Mouse (Mus musculus) G1E-ER4 (cell line): ENCODE results near the gene 4930590J08Rik. TPM values are rescaled to one million over a fixed set of nuclear protein-coding genes. Genes with fewer than 3 reads are reported as not detected.

ENCODE experiments used
- GATA1 ChIP-seq: IDR thresholded peaks from one replicate; pipeline ENCODE4 v1.8.0; 2012; ENCODE audit warnings: low read length, inconsistent platforms
- polyA plus RNA-seq: library from polyadenylated mRNA; stranded (reverse); fragments of >175 nt; gene quantifications from 2 replicates; pipeline ENCODE4 v1.2.3, GENCODE M21; 2012

Gene 4930590J08Rik
- polyA plus RNA-seq, 1 experiment: not detected

DNA sequence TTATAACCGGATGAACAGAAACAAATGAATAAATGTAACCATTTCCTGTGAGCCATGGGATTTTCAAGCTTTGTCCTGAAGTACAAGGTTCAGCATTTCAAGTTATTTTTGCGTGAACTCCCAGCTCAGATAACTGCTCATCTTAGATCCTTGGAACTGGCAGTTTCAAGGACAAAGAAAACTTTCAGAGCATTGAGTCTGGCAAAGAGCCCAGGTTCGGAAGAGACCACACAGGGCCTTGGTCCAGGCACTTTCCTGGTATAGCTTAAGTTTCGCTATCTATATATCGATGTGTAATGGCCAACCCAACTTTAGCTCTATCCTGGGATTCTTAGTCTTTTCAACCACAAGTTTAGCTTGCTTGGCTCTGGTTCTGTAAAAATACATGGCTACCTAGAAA, 28.6 kb downstream of the 4930590J08Rik start:
- TF ChIP-seq GATA1: no peak

DNA sequence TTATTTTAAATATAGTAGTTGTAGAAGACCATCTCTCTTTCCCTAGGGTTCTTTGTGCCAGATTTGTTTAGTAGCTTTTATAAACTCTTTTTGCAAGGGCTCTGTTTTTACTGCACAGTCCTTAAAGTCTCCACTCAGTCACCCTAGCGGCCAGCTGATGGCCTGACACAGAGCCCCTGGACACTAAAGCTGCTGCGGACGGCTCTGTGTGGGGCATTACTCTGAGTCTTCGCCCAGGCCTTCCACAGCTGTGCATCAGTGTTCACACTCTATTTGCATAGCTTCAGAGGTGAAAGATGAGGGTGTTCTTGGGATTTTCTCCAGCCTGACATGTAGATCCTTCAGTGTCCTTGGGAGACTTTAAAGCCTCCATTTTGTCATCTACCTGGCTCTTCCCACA, 35.9 kb downstream of the 4930590J08Rik start:
- no peak for TF ChIP-seq GATA1

GRCm38 (mm10) chr6:91948426-91948825, 45.8 kb downstream of the 4930590J08Rik start:
- TF ChIP-seq GATA1: no peak

DNA sequence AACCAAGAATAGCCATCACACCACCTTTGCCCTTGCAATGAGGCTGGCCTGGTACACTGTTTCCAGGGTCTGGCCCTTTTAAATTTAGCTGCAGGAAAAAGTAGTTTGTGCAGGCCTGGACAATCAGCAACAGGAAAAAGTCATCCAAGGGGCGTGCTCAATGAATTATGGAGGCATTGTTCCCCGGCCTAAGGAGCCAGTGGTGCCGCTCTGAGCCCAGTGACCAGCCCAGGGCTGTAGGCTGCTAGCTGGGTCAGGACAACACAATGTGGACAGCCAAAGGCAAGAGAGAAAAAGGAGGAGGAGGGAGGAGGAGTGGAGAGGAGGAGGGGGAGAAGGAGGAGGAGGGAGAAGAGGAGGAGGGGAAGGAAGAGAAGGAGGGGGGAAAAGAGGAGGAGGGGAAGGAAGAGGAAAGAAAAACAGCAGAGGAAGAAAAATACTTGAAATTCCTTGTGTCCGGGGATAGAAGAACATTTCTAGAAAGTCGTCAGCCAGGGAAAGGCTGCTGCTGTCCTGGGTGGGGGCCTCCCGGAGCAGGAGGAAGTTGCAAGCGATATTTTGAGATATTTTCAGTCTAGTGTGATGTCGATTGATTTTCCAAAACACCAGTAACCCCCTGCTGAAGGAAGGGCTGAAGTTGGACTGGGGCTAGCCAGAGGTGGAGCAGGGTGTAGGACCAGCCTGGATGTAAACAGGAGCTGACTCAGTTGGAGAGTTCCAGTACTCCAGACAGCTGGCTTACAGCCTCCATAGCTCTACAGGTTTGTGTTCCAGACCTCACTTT, 57.6 kb downstream of the 4930590J08Rik start:
- TF ChIP-seq GATA1: no peak

DNA sequence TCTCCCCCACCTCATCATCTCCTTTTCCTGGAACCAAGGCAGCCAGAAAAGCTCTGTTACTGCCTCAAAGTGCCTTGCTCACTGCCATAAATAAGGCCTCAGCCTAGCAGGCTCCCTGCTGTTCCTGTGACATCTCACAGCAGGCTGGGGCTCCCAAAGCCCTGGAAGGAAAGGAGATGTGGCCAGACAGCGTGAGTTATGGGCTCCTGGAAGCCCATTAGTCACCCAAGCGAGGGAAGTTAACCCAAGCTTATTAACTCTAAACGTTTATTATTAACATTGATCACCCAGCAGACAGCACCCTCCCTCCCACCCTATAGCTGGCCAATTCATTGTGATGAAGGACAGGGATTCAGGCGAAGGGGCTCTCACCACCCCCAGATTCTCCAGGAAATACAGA, 60.8 kb downstream of the 4930590J08Rik start:
- no peak for TF ChIP-seq GATA1

DNA sequence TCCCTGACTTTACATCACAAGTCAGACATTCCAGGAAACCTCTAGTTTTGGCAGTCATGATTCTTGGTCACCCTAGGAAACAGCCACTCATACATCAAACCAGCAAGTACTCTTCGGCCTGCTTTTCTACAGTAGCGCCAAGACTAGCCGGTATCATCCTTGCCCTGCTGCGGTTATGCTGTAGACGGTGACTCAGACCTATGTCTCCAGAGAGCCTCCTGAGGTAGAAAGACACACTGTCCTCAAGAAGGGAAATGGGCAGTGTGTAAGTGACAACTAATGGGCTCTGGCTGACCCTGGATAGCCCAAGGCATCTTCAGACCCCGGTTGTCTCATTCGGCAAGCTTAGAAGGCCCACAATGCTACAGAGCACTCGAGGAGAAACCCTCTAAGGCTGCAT, 62.5 kb downstream of the 4930590J08Rik start:
- TF ChIP-seq GATA1: no peak

- TF ChIP-seq GATA1: no peak
These were observed 63.4 kb downstream of the 4930590J08Rik start for GRCm38 (mm10) chr6:91966006-91966405.

DNA sequence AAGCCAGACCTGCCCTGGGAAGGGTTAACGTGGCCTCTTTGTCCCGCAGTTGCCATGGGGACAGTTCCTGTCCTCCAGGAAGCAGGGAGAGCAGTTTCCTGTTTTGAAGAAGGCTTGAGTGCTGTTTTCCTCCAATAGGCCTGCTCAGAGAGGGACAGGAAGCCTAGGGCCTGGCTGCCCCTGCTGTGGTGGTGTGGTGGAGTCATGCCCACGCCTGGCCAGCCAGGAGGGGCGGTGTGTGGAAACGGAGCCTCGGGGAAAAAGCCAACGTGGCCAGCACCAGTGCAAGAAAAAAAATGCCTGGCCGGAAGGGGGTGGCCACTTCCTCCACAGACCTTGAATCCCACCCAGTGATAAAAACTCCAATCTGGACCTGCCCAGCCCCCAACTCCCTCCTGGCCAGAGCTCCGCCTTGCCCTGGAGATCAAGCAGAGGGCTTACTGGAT, 69.6 kb downstream of the 4930590J08Rik start:
- TF ChIP-seq GATA1: no peak

- TF ChIP-seq GATA1: no peak
These were observed 71.4 kb downstream of the 4930590J08Rik start for GRCm38 (mm10) chr6:91973972-91974371.

DNA sequence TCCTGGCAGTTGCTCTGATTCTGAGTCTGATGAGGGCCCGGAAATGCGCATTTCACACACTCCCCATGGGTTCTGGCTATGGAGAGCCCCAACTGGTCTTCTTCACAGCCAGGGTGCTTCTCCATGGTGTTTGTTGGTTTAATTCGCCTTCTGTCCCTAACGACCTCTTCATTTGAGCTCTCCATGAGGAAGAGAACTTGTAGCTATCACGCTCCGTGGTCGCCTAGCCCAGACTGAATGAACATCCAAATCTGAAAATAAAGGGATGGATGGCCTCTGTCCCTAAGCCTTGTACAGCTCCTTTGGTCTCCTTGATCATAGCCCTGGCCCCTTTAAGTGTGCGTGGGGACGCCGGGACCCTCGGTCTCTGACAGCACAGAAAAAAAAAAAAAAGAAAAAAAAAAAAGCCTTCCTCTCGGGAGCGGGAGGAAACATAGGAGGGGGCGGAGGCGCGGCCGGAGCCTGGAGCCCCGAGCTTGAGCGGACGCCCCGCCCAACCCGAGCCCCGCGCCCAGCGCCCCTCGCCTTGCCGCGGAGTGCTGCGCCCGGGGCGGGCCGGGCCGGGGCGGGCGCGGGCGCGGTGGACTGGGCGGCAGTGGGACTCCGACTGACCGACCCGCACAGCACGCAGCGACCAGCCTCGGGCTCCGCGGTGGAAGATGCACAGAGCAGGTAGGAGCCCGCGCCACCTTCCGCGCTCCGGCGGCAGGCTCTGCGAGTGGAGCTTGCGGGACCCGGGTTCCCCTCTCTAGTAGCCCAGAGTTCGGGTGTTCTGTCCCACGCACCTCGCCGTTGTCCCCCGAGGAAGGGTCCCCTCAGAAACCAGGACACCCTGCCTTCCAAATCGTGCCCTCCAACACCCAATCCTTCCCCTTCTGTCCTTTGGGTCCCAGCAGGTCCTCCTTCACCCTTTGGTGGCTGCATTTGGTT, 76.0 kb downstream of the 4930590J08Rik start, which contains the start of gene Fgd5:
Fgd5 (plus strand) TSS at position 508 of the 930 bp plus-strand sequence.
- no peak for TF ChIP-seq GATA1

DNA sequence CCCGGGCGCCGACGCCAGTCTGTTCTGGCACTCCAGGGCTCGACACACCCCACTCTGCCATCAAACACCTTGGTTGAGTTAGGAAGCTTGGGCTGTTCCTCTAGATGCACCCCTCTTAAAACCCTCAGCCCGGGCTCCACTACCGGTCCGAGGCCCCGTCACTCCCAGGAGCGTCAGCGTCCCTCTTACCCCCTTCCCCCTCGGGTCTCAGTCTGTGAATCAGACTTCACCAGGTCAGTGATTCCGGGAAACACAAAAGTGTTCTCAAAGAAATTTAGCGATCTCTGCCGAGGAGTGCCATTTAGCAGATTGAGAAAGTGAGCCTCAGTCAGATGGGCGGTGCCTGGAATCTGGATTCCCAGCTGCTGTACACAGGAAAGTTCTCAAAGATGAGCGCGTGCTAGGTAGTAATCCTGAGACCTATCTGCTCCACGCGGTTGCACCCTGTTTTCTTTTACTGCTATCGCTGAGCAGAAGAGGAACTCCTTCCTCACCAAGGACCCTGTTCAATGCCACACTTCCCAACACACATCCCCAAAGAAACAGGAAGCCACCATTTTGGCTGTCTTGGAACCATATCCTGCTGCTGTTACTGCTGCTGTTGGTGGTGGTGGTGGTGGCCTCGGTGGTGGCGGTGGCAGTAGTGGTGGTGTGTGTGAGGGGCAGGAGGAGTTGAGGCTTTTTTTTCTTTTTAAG, 76.8 kb downstream of the 4930590J08Rik start:
- TF ChIP-seq GATA1: no peak

DNA sequence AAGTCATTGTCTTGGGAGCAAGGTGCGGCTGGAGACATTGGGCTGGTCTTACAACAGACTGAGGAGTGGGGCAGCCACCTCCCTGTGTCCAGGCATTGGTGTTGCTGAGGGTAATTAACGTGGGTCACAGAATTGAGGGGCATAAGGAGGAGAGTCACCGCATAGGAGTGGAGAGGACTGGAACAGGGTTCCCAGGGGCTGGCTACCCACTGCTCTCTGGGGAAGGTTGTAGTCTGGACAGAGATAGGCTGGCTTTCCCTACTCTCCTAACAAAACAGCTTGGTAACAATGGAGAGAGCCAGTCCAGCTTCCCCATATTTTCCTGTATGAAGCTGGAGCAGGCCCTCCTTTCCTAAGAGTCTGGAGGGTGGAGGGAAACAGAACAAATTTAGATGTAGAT, 77.4 kb downstream of the 4930590J08Rik start:
- no peak for TF ChIP-seq GATA1

DNA sequence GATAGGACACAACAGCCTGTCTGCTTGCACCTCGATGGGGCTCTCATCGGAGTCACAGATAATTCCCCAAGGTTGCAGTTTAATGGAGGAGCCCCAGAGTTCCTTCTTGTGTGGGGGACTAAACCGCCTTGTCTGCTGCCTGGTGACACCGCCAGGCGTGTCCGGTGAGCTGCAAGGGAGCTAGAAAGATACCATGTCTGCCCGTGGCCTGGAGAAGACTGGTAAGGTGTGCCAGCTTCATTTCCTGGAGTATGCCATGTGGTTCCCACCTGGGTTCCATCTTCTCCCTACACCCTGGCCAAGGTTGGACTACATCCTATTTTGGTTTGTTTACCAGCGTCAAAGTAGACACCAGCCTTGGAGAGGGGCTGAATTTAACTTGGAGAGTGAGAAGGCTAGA, 87.5 kb downstream of the 4930590J08Rik start:
- TF ChIP-seq GATA1: no peak

DNA sequence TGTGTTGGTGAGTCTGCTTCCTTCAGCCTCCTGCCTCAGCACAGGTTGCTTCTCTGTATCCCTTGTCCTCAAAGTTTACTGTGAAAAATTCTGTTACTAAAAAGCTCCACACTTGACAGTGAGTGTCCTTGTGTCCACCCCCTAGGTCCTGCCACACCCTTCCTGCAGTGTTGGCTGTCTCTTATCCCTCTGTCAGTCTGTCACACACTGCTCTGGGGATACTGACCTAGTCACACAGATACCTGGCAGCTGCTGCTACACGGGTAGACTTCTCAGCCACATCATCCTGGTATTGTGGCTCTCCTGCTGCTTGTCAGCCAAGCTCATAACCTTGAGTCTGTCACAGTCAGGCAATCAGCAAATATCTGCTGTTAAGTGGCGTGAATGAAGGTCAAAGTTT, 90.2 kb downstream of the 4930590J08Rik start:
- TF ChIP-seq GATA1: no peak

- TF ChIP-seq GATA1: no peak
These were observed 91.3 kb downstream of the 4930590J08Rik start for GRCm38 (mm10) chr6:91993795-91994505.
